Mouse (Mus musculus) kidney, adult 8-10 months (tissue): ENCODE measurements around the gene Gnaz.
A peak's percentile ranks its signal among the peaks of the same experiment; 100 is the strongest.

ENCODE experiments used
- DNase-seq, 2 experiments: peaks; one replicate each; pipeline ENCODE4 v3.0.0; 2022

The Gnaz gene

DNA sequence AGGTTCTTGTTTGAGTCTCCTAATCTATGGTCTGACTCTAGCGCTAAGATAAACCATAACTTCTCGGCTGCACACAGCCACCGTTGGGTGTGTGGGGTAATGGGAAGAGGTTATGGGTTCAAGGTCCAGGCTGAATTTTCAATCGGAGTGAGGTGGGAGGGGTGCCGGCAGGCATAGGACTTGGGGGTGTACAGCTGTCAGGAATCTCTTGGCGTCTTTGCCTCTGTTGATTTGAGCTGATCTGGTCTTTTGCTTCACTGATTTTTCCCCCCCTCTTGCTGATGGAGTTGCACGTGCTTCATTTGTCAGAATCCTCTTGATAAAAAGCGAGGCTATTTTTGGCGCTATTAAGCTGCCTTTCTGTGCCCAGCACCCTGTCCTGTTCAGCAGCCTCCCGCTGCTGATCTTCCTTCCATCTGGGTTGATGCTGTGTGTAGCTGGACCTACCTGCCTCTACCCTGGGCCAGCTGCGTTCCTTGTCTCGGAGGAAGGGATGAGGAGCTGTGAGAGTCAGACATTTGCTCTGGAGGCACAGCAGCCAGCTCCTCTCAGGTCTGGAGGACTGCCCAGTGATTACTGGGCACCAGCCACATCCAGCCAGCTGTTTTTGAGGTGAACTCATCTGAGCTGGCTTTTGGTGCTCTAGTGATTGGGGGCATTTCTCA, 96.5 kb downstream of the Gnaz start:
- peak; percentile 21 to 44 for DNase-seq

DNA sequence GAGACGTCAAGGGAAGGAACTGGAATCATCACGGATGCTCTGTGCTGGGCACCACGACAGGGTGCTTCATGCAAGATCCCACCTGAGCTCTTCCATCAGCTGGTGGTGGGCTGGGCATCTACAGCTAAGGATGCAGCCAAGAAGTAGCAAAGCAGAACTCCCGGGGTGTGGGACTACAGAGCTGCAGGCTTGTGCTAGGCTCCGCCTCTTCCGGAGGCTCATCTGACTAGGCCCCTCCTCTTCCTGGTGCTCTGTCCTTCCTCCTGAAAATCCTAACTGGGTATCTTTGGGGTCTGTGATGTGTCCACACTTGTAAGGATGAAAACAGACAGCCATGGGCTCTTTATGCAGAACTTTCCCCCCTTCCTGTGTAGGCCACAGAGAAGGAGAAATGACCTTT, 98.7 kb downstream of the Gnaz start:
- DNase-seq: no peak
